Mouse (Mus musculus): ENCODE measurements around the gene Llgl2.
A peak's percentile ranks its signal among the peaks of the same experiment; 100 is the strongest.

- TF ChIP-seq POLR2A (IDR thresholded peaks at IDR 0.05; ENCODE audit: insufficient read depth, low read depth, low read length), result no peak
- TF ChIP-seq EP300 (IDR thresholded peaks at IDR 0.05; ENCODE audit: insufficient read depth, low read depth, low read length), result no peak
- TF ChIP-seq CTCF (IDR thresholded peaks at IDR 0.05), result peak; percentile 96
These were observed 35.5 kb downstream of the Llgl2 start for GRCm38 (mm10) chr11:115859143-115859945.
